Mouse (Mus musculus) left cerebral cortex, adult 8-10 months (tissue): Measurements from ENCODE around the gene Rarres1. TPM values are rescaled to one million over a fixed set of nuclear protein-coding genes. Genes with fewer than 3 reads are reported as not detected.

Experiments used
- DNase-seq, 2 experiments: peaks; one replicate each; pipeline ENCODE4 v3.0.0; 2022; ENCODE audit warnings: low spot score in 2 of 2
- total RNA-seq, 4 experiments: library from RNA; stranded (reverse); gene quantifications; 2 replicates each; pipeline ENCODE4 v1.2.4; 2022

Rarres1 gene
- total RNA-seq, 4 experiments from 2014 or later, result 1.6 to 2.3 (median 2.0) TPM

GRCm38 (mm10) chr3:67493132-67493531, 22.2 kb downstream of the Rarres1 start:
- no peak for DNase-seq

GRCm38 (mm10) chr3:67492086-67492869, 23.0 kb downstream of the Rarres1 start:
- peak in 1 of 2 experiments; percentile 37 for DNase-seq

GRCm38 (mm10) chr3:67490156-67490555, 25.2 kb downstream of the Rarres1 start:
- DNase-seq, result no peak

- DNase-seq, result no peak
Measured at GRCm38 (mm10) chr3:67485233-67485632, 30.1 kb downstream of the Rarres1 start.

GRCm38 (mm10) chr3:67482400-67482799, 32.9 kb downstream of the Rarres1 start:
- no peak for DNase-seq

- DNase-seq, result no peak
Measured at GRCm38 (mm10) chr3:67479806-67480205, 35.5 kb downstream of the Rarres1 start.

- DNase-seq, result no peak
Measured at GRCm38 (mm10) chr3:67473438-67473837, 41.9 kb downstream of the Rarres1 start.

GRCm38 (mm10) chr3:67471408-67472127, 43.8 kb downstream of the Rarres1 start:
- DNase-seq, result no peak

- no peak for DNase-seq
Measured at GRCm38 (mm10) chr3:67467281-67467680, 48.0 kb downstream of the Rarres1 start.

- DNase-seq, result no peak
Measured at GRCm38 (mm10) chr3:67466576-67466975, 48.7 kb downstream of the Rarres1 start.

- DNase-seq, result peak; percentile 46 to 57
Measured at GRCm38 (mm10) chr3:67463450-67464372, 51.6 kb downstream of the Rarres1 start, which contains the start of gene Lxn. TSS of gene Lxn (minus strand) at chr3:67463926.

- no peak for DNase-seq
Measured at GRCm38 (mm10) chr3:67463001-67463400, 52.3 kb downstream of the Rarres1 start.

GRCm38 (mm10) chr3:67462578-67462977, 52.7 kb downstream of the Rarres1 start:
- no peak for DNase-seq

GRCm38 (mm10) chr3:67462015-67462414, 53.3 kb downstream of the Rarres1 start:
- DNase-seq, result no peak

GRCm38 (mm10) chr3:67459881-67460280, 55.4 kb downstream of the Rarres1 start:
- DNase-seq, result no peak

GRCm38 (mm10) chr3:67450601-67451210, 64.6 kb downstream of the Rarres1 start:
- no peak for DNase-seq

GRCm38 (mm10) chr3:67449660-67450059, 65.7 kb downstream of the Rarres1 start:
- DNase-seq, result peak in 1 of 2 experiments; percentile 18

- DNase-seq, result no peak
Measured at GRCm38 (mm10) chr3:67447143-67447542, 68.2 kb downstream of the Rarres1 start.

- no peak for DNase-seq
Measured at GRCm38 (mm10) chr3:67434011-67434410, 81.3 kb downstream of the Rarres1 start.

- DNase-seq, result peak; percentile 72 to 84
Measured at GRCm38 (mm10) chr3:67429999-67430380, 85.3 kb downstream of the Rarres1 start, which contains the start of gene Gfm1. TSS of gene Gfm1 (plus strand) at chr3:67430096.
